ENCODE assay signal across 9 mouse cellular contexts in genomic region chr5:123906146-123906975, GRCm38 (mm10). TPM values are rescaled to one million over a fixed set of nuclear protein-coding genes. Genes with fewer than 3 reads are reported as not detected.
DNase-seq lines count a peak whose midpoint lies in the region; ATAC-seq and TF ChIP-seq lines count a peak whose summit lies in the region.
"Had no signal": no experiment of that assay in that cellular context is flagged by ENCODE, and none has a peak within 500 bp of the region (broad histone marks: within the 10 kb centered on the region; RNA-seq: fewer than 3 reads in every experiment).

No protein-coding gene starts in this region.

- no peak for TF ChIP-seq CTCF in lung, postnatal 0 days (IDR thresholded peaks at IDR 0.05)
- no peak for TF ChIP-seq CTCF in small intestine, adult 2 months (IDR thresholded peaks at IDR 0.05; ENCODE audit: extremely low read depth, insufficient read length, insufficient replicate concordance, low read depth, low read length)

- 60% methylated on average over 17 of the region's 17 CpGs for WGBS in lung, postnatal 0 days
- WGBS in limb, embryonic 14.5 days = 69% methylated on average over 17 of the region's 17 CpGs
- 40% methylated on average over 17 of the region's 17 CpGs for WGBS in small intestine, adult 2 months

- H3K27ac ChIP-seq in lung, postnatal 0 days (ENCODE audit: low read length) = no peak overlapping the region
- H3K27ac ChIP-seq in limb, embryonic 14.5 days (replicated peaks; ENCODE audit: low read depth, low read length) = no peak overlapping the region
- no peak overlapping the region for H3K27ac ChIP-seq in small intestine, adult 2 months (ENCODE audit: insufficient read depth, low read depth, low read length)

- ATAC-seq in lung, postnatal 0 days = no peak
- no peak for ATAC-seq in limb, embryonic 14.5 days (ENCODE audit: low FRiP score, low read depth)

- peak; percentile 36 for DNase-seq in cerebellum, adult 11-12 months
- DNase-seq in cerebellum, postnatal 25 days = no peak
- DNase-seq in lung, postnatal 0 days (ENCODE audit: low spot score) = peak; percentile 46
- no peak for DNase-seq in lung, postnatal 14 days
- DNase-seq in limb, embryonic 14.5 days (ENCODE audit: low spot score) = no peak
- no peak for DNase-seq in c-Kit-positive CD71-positive TER-119-positive erythroid progenitor cells, embryonic 14.5 days (ENCODE audit: low spot score)
- no peak for DNase-seq in gastrocnemius, adult 8-10 months (ENCODE audit: low spot score in 2 of 2)

- H3K27me3 ChIP-seq in lung, postnatal 0 days (replicated peaks; ENCODE audit: insufficient read depth, low read length) = no peaks in the 10 kb centered on the region
- H3K27me3 ChIP-seq in limb, embryonic 14.5 days (ENCODE audit: control insufficient read depth, insufficient read depth, low read length) = no peaks in the 10 kb centered on the region
- no peaks in the 10 kb centered on the region for H3K27me3 ChIP-seq in small intestine, adult 2 months (ENCODE audit: control insufficient read depth, insufficient read depth, low read length)

- no peak for TF ChIP-seq POLR2A in limb, embryonic 14.5 days (IDR thresholded peaks at IDR 0.05; ENCODE audit: borderline replicate concordance, extremely low read depth, insufficient read depth, insufficient read length)
- no peak for TF ChIP-seq POLR2A in small intestine, adult 2 months (IDR thresholded peaks at IDR 0.05; ENCODE audit: low read depth, low read length)

- peak overlapping the region; percentile 22 for H3K4me2 ChIP-seq in lung, postnatal 0 days (replicated peaks; ENCODE audit: low read depth, low read length)
- peak overlapping the region; percentile 1; the same call in 1 of the 2 replicates for H3K4me2 ChIP-seq in limb, embryonic 14.5 days (replicated peaks; ENCODE audit: low read depth, low read length, severe bottlenecking)

- H3K9me3 ChIP-seq in lung, postnatal 0 days (ENCODE audit: low read length) = no peaks in the 10 kb centered on the region
- H3K9me3 ChIP-seq in limb, embryonic 14.5 days (ENCODE audit: control insufficient read depth, low read length) = no peaks in the 10 kb centered on the region

- H3K9ac ChIP-seq in lung, postnatal 0 days (replicated peaks; ENCODE audit: low read depth) = no peak overlapping the region
- 0 out of 2 replicates have a peak overlapping the region, but pooled peaks have one; percentile 12 for H3K9ac ChIP-seq in limb, embryonic 14.5 days (ENCODE audit: low read depth, low read length, severe bottlenecking)

- H3K4me1 ChIP-seq in lung, postnatal 0 days (ENCODE audit: insufficient read depth, low read depth, low read length) = peaks cover 7% of the 10 kb centered on the region; the same call in 1 of the 2 replicates
- H3K4me1 ChIP-seq in limb, embryonic 14.5 days (ENCODE audit: control insufficient read depth, insufficient read depth, low read length) = peaks cover 3% of the 10 kb centered on the region; the same call in 1 of the 2 replicates
- peaks cover 10% of the 10 kb centered on the region; the same call in 1 of the 2 replicates for H3K4me1 ChIP-seq in small intestine, adult 2 months (ENCODE audit: control insufficient read depth, insufficient read depth, insufficient read length, low read length)

- TF ChIP-seq EP300 in lung, postnatal 0 days (IDR thresholded peaks at IDR 0.05) = no peak

- no peaks in the 10 kb centered on the region for H3K36me3 ChIP-seq in lung, postnatal 0 days (ENCODE audit: insufficient read depth, low read length)
- peaks cover 27% of the 10 kb centered on the region for H3K36me3 ChIP-seq in limb, embryonic 14.5 days (ENCODE audit: control insufficient read depth, insufficient read depth, low read length)
- peaks cover 6% of the 10 kb centered on the region; the same call in 1 of the 2 replicates for H3K36me3 ChIP-seq in small intestine, adult 2 months (ENCODE audit: control insufficient read depth, insufficient read depth, low read length)

- H3K4me3 ChIP-seq in lung, postnatal 0 days (ENCODE audit: low read depth, low read length) = no peak overlapping the region
- peak overlapping the region; percentile 98 for H3K4me3 ChIP-seq in limb, embryonic 14.5 days (replicated peaks; ENCODE audit: low read length)
- H3K4me3 ChIP-seq in small intestine, adult 2 months (ENCODE audit: low read depth, low read length) = peak overlapping the region; percentile 32; the same call in 1 of the 2 replicates

RNA-seq across cellular contexts. Expression of gene Denr, which starts 0.6 kb away (rescaled TPM):
- 70.7 and 87.3 TPM in 2 replicates for polyA plus RNA-seq in lung, postnatal 0 days (2015; fragmentation: Nextera tagmentation; extraction: Ambion mirVana)
- 33.1 and 64.5 TPM in 2 replicates for polyA plus RNA-seq in limb, embryonic 14.5 days (2012; rRNA removed)
- 121 and 126 TPM in 2 replicates for polyA plus RNA-seq in limb, embryonic 14.5 days (2014; fragmentation: Nextera tagmentation; extraction: Ambion mirVana)
- 1.4 and 2.4 TPM in 2 replicates for polyA plus RNA-seq in small intestine, adult 2 months (2012; rRNA removed)
- total RNA-seq in gastrocnemius, adult 8-10 months (2022) = 10 to 100 TPM; 49.2 to 59.2 (median 52.6) TPM

RNA-seq across cellular contexts. Expression of gene Gm43518, which starts 20.9 kb away (rescaled TPM):
- 0.24 and 1.2 TPM in 2 replicates for polyA plus RNA-seq in lung, postnatal 0 days (2015; fragmentation: Nextera tagmentation; extraction: Ambion mirVana)
- polyA plus RNA-seq in limb, embryonic 14.5 days (2012; rRNA removed) = 0.90 and 2.1 TPM in 2 replicates
- polyA plus RNA-seq in limb, embryonic 14.5 days (2014; fragmentation: Nextera tagmentation; extraction: Ambion mirVana) = 2.2 and 2.4 TPM in 2 replicates
- 0.44 TPM in 1 of 2 replicates, not detected in the other for polyA plus RNA-seq in small intestine, adult 2 months (2012; rRNA removed)
- total RNA-seq in gastrocnemius, adult 8-10 months (2022) = under 1 TPM in 1 of 4 experiments, not detected in 3; 0.94 TPM

RNA-seq across cellular contexts. Expression of gene Ccdc62, which starts 24.1 kb away (rescaled TPM):
- 5.9 and 6.3 TPM in 2 replicates for polyA plus RNA-seq in lung, postnatal 0 days (2015; fragmentation: Nextera tagmentation; extraction: Ambion mirVana)
- 9.2 and 9.5 TPM in 2 replicates for polyA plus RNA-seq in limb, embryonic 14.5 days (2012; rRNA removed)
- polyA plus RNA-seq in limb, embryonic 14.5 days (2014; fragmentation: Nextera tagmentation; extraction: Ambion mirVana) = 4.0 and 6.6 TPM in 2 replicates
- 0.53 and 1.9 TPM in 2 replicates for polyA plus RNA-seq in small intestine, adult 2 months (2012; rRNA removed)
- 1 to 10 TPM in 3 of 4 experiments, under 1 TPM in 1; 0.56 to 2.1 (median 1.3) TPM for total RNA-seq in gastrocnemius, adult 8-10 months (2022)

RNA-seq across cellular contexts. Expression of gene Hcar1, which starts 26.5 kb away (rescaled TPM):
- polyA plus RNA-seq in lung, postnatal 0 days (2015; fragmentation: Nextera tagmentation; extraction: Ambion mirVana) = 0.53 and 0.55 TPM in 2 replicates
- polyA plus RNA-seq in limb, embryonic 14.5 days (2012; rRNA removed) = 0.52 and 0.72 TPM in 2 replicates
- 0.21 and 0.30 TPM in 2 replicates for polyA plus RNA-seq in limb, embryonic 14.5 days (2014; fragmentation: Nextera tagmentation; extraction: Ambion mirVana)
- polyA plus RNA-seq in small intestine, adult 2 months (2012; rRNA removed) = 1.2 and 3.9 TPM in 2 replicates
- total RNA-seq in gastrocnemius, adult 8-10 months (2022) = under 1 TPM; 0.12 to 0.72 (median 0.32) TPM
- total RNA-seq: common myeloid progenitor, adult 5-6 weeks had no signal

RNA-seq across cellular contexts. Expression of gene Hcar2, which starts 41.1 kb away (rescaled TPM):
- 3.7 and 5.4 TPM in 2 replicates for polyA plus RNA-seq in lung, postnatal 0 days (2015; fragmentation: Nextera tagmentation; extraction: Ambion mirVana)
- polyA plus RNA-seq in limb, embryonic 14.5 days (2012; rRNA removed) = 1.8 and 2.5 TPM in 2 replicates
- polyA plus RNA-seq in limb, embryonic 14.5 days (2014; fragmentation: Nextera tagmentation; extraction: Ambion mirVana) = 2.4 and 4.2 TPM in 2 replicates
- polyA plus RNA-seq in small intestine, adult 2 months (2012; rRNA removed) = 0.30 and 0.65 TPM in 2 replicates
- under 1 TPM in 2 of 4 experiments, not detected in 2; 0.13 to 0.25 TPM for total RNA-seq in gastrocnemius, adult 8-10 months (2022)

Comparison
In these comparisons a context has a peak if more than half of its experiments do, and no peak if none do; other contexts are left out.
1. DNase-seq: peak in cerebellum, adult 11-12 months (single experiment) and lung, postnatal 0 days (single experiment); none in cerebellum, postnatal 25 days (0 of 2), lung, postnatal 14 days (single experiment), limb, embryonic 14.5 days (single experiment), c-Kit-positive CD71-positive TER-119-positive erythroid progenitor cells, embryonic 14.5 days (single experiment) and gastrocnemius, adult 8-10 months (0 of 2).
2. RNA of gene Denr, which starts 0.6 kb away (polyA plus RNA-seq): 33.1 to 126 TPM in limb, embryonic 14.5 days and 70.7 to 87.3 TPM in lung, postnatal 0 days; 1.4 to 2.4 TPM in small intestine, adult 2 months; every median in the first group is over 10 times any median in the second.